Mouse (Mus musculus): ENCODE data around the gene Rpl22. TPM values are rescaled to one million over a fixed set of nuclear protein-coding genes. Genes with fewer than 3 reads are reported as not detected.
A peak's percentile ranks its signal among the peaks of the same experiment; 100 is the strongest.

Gene Rpl22
- total RNA-seq, 2 experiments from 2014 or later: 276 to 293 TPM

GRCm38 (mm10) chr4:152332952-152333351, 7.4 kb downstream of the Rpl22 start:
- peak; percentile 67 to 73 for DNase-seq
- intact Hi-C loops (cut with DNase I): loop anchor here (1.0 to 5.0 kb wide), 2 partner anchors 102 to 159 kb away; no protein-coding TSS in a partner anchor

GRCm38 (mm10) chr4:152333587-152333986, 8.0 kb downstream of the Rpl22 start:
- DNase-seq: no peak
- intact Hi-C loops (cut with DNase I): loop anchor here (1.0 to 5.0 kb wide), 2 partner anchors 102 to 159 kb away; no protein-coding TSS in a partner anchor

GRCm38 (mm10) chr4:152337772-152338171, 12.2 kb downstream of the Rpl22 start:
- DNase-seq: no peak
- intact Hi-C loops (cut with DNase I): no loop called here

- intact Hi-C loops (cut with DNase I): no loop called here
- DNase-seq: no peak
Measured at GRCm38 (mm10) chr4:152338419-152339292, 13.1 kb downstream of the Rpl22 start, which contains the start of gene Chd5. Gene Chd5, plus strand, starts transcription at chr4:152338651.

GRCm38 (mm10) chr4:152339293-152339790, 13.8 kb downstream of the Rpl22 start:
- DNase-seq: no peak
- intact Hi-C loops (cut with DNase I): no loop called here

- intact Hi-C loops (cut with DNase I): no loop called here
- no peak for DNase-seq
Measured at GRCm38 (mm10) chr4:152340584-152341284, 15.2 kb downstream of the Rpl22 start.

GRCm38 (mm10) chr4:152343296-152343695, 17.8 kb downstream of the Rpl22 start:
- intact Hi-C loops (cut with DNase I): no loop called here
- peak in 1 of 2 experiments; percentile 23 for DNase-seq

- no peak for DNase-seq
- intact Hi-C loops (cut with DNase I): no loop called here
Measured at GRCm38 (mm10) chr4:152344651-152345050, 19.1 kb downstream of the Rpl22 start.

- peak; percentile 62 to 63 for DNase-seq
- intact Hi-C loops (cut with DNase I): no loop called here
Measured at GRCm38 (mm10) chr4:152345120-152345889, 19.8 kb downstream of the Rpl22 start.

GRCm38 (mm10) chr4:152349837-152350381, 24.4 kb downstream of the Rpl22 start:
- no peak for DNase-seq
- intact Hi-C loops (cut with DNase I): no loop called here

- intact Hi-C loops (cut with DNase I): no loop called here
Measured at GRCm38 (mm10) chr4:152350722-152351421, 25.3 kb downstream of the Rpl22 start.

GRCm38 (mm10) chr4:152351422-152352305, 26.1 kb downstream of the Rpl22 start:
- intact Hi-C loops (cut with DNase I): no loop called here
- no peak for DNase-seq

More at GRCm38 (mm10) chr4:152350722-152351421, 25.3 kb downstream of the Rpl22 start:
- DNase-seq: no peak

GRCm38 (mm10) chr4:152353886-152354637, 28.5 kb downstream of the Rpl22 start:
- intact Hi-C loops (cut with DNase I): no loop called here
- DNase-seq: no peak

GRCm38 (mm10) chr4:152355672-152356071, 30.1 kb downstream of the Rpl22 start:
- intact Hi-C loops (cut with DNase I): no loop called here
- no peak for DNase-seq

GRCm38 (mm10) chr4:152359700-152360099, 34.2 kb downstream of the Rpl22 start:
- DNase-seq: no peak
- intact Hi-C loops (cut with DNase I): no loop called here

GRCm38 (mm10) chr4:152360855-152361254, 35.3 kb downstream of the Rpl22 start:
- intact Hi-C loops (cut with DNase I): no loop called here
- DNase-seq: no peak

- intact Hi-C loops (cut with DNase I): no loop called here
- DNase-seq: no peak
Measured at GRCm38 (mm10) chr4:152362180-152362579, 36.6 kb downstream of the Rpl22 start.

GRCm38 (mm10) chr4:152365228-152365627, 39.7 kb downstream of the Rpl22 start:
- no peak for DNase-seq
- intact Hi-C loops (cut with DNase I): no loop called here

All from heart, postnatal 36 days (tissue).